Mouse (Mus musculus) midbrain, embryonic 15.5 days (tissue): Measurements from ENCODE around the gene Tcea3. TPM values are rescaled to one million over a fixed set of nuclear protein-coding genes. Genes with fewer than 3 reads are reported as not detected.
A peak's percentile ranks its signal among the peaks of the same experiment; 100 is the strongest.

ENCODE experiments used
- ATAC-seq: fragments of 200-750 bp; cut with Nextera tagmentation; replicated peaks from 2 replicates; pipeline ENCODE4 v1.8.0; 2017; ENCODE audit warnings: moderate TSS enrichment
- H3K27ac ChIP-seq: fragments of 300-500 bp; sonication (generic); 2 replicates; pipeline ENCODE4 v1.5.1; 2015; ENCODE audit warnings: mild to moderate bottlenecking, inconsistent platforms
- H3K27me3 ChIP-seq: fragments of 300-500 bp; sonication (generic); replicated peaks from 2 replicates; pipeline ENCODE4 v1.6.1; 2015; ENCODE audit warnings: inconsistent platforms
- H3K36me3 ChIP-seq: fragments of 300-500 bp; sonication (generic); replicated peaks from 2 replicates; pipeline ENCODE4 v1.6.1; 2015; ENCODE audit warnings: inconsistent platforms
- H3K4me1 ChIP-seq: fragments of 300-500 bp; sonication (generic); 2 replicates; pipeline ENCODE4 v1.6.1; 2015; ENCODE audit warnings: inconsistent platforms
- H3K4me2 ChIP-seq: fragments of 300-500 bp; sonication (generic); 2 replicates; pipeline ENCODE4 v1.6.1; 2015; ENCODE audit warnings: inconsistent platforms, mild to moderate bottlenecking, moderate library complexity
- H3K4me3 ChIP-seq: fragments of 300-500 bp; sonication (generic); 2 replicates; pipeline ENCODE4 v1.5.1; 2015; ENCODE audit warnings: mild to moderate bottlenecking, inconsistent platforms
- H3K9ac ChIP-seq: fragments of 300-500 bp; sonication (generic); 2 replicates; pipeline ENCODE4 v1.6.1; 2015; ENCODE audit warnings: mild to moderate bottlenecking, inconsistent platforms
- H3K9me3 ChIP-seq: fragments of 300-500 bp; sonication (generic); 2 replicates; pipeline ENCODE4 v1.6.1; 2016; ENCODE audit warnings: inconsistent platforms
- WGBS: fragments of 180-500 bp; shearing (Covaris S2); methylation state at CpG from one replicate; pipeline ENCODE4 v1.1.7; 2015; ENCODE audit warnings: mixed read lengths; 5-methylcytosine and 5-hydroxymethylcytosine counted together
- polyA plus RNA-seq: library from polyadenylated mRNA; unstranded; fragments of >200 nt; fragmentation: Nextera tagmentation; extraction: Ambion mirVana; gene quantifications from 2 replicates; pipeline ENCODE4 v1.2.1, GENCODE M21; 2015

The Tcea3 gene
- polyA plus RNA-seq, 1 experiment from 2014 or later = 1.8 TPM

DNA sequence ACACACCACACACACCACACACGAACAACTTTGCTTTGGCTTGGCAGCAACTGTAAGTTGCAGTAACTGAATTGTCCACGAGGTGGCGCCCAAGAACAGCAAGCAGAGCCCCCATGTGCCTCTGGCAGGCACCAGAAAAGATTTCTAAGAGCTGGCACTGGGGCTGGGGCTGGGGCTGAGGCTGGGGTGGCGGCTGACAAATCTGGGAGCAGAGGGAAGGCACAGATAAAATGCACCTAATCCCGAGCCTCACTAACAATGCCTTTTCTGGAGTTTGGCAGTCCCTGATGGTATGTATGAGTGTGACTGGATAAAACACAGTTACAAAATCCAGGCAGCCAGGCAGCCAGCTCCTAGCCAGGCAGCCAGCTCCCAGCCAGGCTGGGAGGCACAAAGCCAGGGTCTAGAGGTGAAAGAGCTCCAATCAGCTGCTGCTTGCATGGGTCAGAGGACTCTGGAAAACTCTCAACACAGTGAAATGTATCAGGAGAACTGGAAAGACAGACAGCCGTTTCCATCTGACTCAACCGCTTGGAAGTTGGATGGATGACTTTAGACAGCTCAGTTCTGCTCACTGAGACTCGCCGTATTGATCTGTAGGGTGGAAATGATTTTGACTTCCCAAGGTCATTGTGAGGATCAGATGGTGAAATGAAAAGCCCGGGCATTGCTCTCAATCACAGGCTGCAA lies 13.1 kb downstream of the Tcea3 start:
- peak; percentile 42; the same call in 1 of the 2 replicates for ATAC-seq

GRCm38 (mm10) chr4:136261912-136262311 lies 14.4 kb downstream of the Tcea3 start:
- Histone ChIP-seq H3K4me2 (no peak overlapping the region), H3K9me3 (no peaks in the 10 kb centered on the region), H3K4me3 (no peak overlapping the region), H3K27me3 (no peaks in the 10 kb centered on the region), H3K9ac (no peak overlapping the region), H3K27ac (no peak overlapping the region), H3K4me1 (peaks cover 4% of the 10 kb centered on the region; the same call in 1 of the 2 replicates), H3K36me3 (no peaks in the 10 kb centered on the region)
- 81% methylated on average over 10 of the region's 10 CpGs for WGBS
- ATAC-seq = no peak

More for the DNA sequence above, 13.1 kb downstream of the Tcea3 start:
- H3K27me3 ChIP-seq = no peaks in the 10 kb centered on the region
- H3K9ac ChIP-seq = no peak overlapping the region
- no peaks in the 10 kb centered on the region for H3K9me3 ChIP-seq
- H3K4me3 ChIP-seq = no peak overlapping the region
- 41% methylated on average over 9 of the region's 10 CpGs for WGBS
- H3K36me3 ChIP-seq = no peaks in the 10 kb centered on the region
- peaks cover 4% of the 10 kb centered on the region; the same call in 1 of the 2 replicates for H3K4me1 ChIP-seq
- H3K27ac ChIP-seq = no peak overlapping the region
- H3K4me2 ChIP-seq = 0 out of 2 replicates have a peak overlapping the region, but pooled peaks have one; percentile 3

DNA sequence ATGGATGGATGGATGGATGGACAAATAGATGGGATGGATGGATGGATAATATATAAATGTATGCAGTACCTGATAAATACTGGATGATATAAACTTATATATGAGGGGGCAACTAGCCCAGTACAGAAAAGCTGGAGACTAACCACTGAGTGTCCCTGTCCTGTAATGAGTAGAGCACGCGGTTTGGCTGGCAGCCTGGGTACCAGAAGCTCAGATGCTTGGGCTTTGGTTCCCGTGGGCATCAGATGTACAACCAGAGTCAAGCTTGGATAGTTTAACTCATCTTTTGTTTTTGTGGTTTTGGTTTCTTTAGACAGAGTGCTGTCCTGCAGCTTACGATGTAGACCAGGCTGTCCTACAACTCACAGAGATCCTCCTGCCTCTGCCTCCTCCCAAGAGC lies 16.0 kb downstream of the Tcea3 start:
- WGBS = 95% methylated on average over 4 of the region's 4 CpGs
- ATAC-seq = no peak
- no peak overlapping the region for H3K9ac ChIP-seq

GRCm38 (mm10) chr4:136266716-136267343 lies 19.3 kb downstream of the Tcea3 start:
- Histone ChIP-seq H3K27ac (no peak overlapping the region), H3K9ac (no peak overlapping the region), H3K4me3 (no peak overlapping the region), H3K4me1 (no peaks in the 10 kb centered on the region), H3K4me2 (no peak overlapping the region), H3K36me3 (no peaks in the 10 kb centered on the region), H3K9me3 (no peaks in the 10 kb centered on the region), H3K27me3 (no peaks in the 10 kb centered on the region)
- WGBS = 83% methylated on average over 9 of the region's 9 CpGs
- no peak for ATAC-seq

More for the DNA sequence above, 16.0 kb downstream of the Tcea3 start:
- H3K4me2 ChIP-seq = no peak overlapping the region
- no peaks in the 10 kb centered on the region for H3K36me3 ChIP-seq
- no peaks in the 10 kb centered on the region for H3K27me3 ChIP-seq
- no peaks in the 10 kb centered on the region for H3K9me3 ChIP-seq
- H3K4me1 ChIP-seq = peaks cover 4% of the 10 kb centered on the region; the same call in 1 of the 2 replicates
- H3K4me3 ChIP-seq = no peak overlapping the region
- H3K27ac ChIP-seq = no peak overlapping the region

DNA sequence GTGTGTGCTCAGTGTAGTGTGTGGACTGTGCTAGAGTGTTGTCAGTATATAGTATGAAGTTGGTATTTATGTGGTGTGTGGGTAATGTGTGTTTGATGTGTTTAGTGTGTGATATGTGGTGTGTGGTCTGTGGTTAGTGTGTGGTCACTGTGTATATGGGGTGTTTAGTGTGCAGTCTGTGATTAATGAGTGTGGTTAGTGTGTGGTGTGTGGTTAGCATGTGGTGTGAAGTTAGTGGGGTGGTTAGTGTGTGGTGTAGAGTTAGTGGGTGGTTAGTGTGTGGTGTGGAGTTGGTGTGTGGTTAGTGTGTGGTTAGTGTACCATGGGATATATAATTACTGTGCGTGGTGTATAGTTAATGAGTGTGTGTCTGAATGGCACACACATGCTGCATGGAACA lies 21.4 kb downstream of the Tcea3 start:
- Histone ChIP-seq H3K27me3 (no peaks in the 10 kb centered on the region), H3K9ac (no peak overlapping the region), H3K27ac (no peak overlapping the region), H3K9me3 (0 out of 2 replicates have a peak, but pooled peaks cover 2% of the 10 kb centered on the region), H3K4me2 (no peak overlapping the region), H3K4me3 (no peak overlapping the region), H3K36me3 (no peaks in the 10 kb centered on the region), H3K4me1 (no peaks in the 10 kb centered on the region)
- ATAC-seq = no peak
- WGBS = 93% methylated on average over 1 of the region's 1 CpGs

DNA sequence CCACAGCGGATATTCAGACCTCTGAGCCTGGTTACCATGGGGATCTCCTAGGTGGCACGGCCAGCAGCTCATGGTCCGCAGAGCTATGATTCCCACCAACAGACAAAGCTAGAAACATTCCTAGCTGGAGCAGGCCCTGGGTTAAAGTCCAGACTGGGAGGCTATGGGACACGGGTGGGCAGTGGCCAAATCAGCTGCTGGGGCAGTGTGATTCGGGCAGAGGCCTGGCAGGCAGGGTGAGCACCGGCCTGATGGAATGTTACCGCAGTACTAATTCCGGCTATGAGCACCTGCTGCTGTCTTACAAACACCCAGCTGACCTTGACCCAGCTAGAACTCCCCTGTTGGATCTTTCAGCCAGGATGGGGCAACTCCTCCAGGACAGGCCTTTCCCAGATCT lies 23.1 kb downstream of the Tcea3 start:
- no peak for ATAC-seq
- WGBS = 76% methylated on average over 8 of the region's 8 CpGs

GRCm38 (mm10) chr4:136281097-136281496 lies 33.6 kb downstream of the Tcea3 start:
- Histone ChIP-seq H3K4me1 (peaks cover 27% of the 10 kb centered on the region), H3K4me2 (no peak overlapping the region), H3K27me3 (no peaks in the 10 kb centered on the region)

More for the DNA sequence above, 23.1 kb downstream of the Tcea3 start:
- Histone ChIP-seq H3K4me2 (no peak overlapping the region), H3K9me3 (0 out of 2 replicates have a peak, but pooled peaks cover 3% of the 10 kb centered on the region), H3K27ac (no peak overlapping the region), H3K9ac (no peak overlapping the region), H3K4me3 (no peak overlapping the region), H3K27me3 (no peaks in the 10 kb centered on the region), H3K36me3 (no peaks in the 10 kb centered on the region), H3K4me1 (no peaks in the 10 kb centered on the region)

DNA sequence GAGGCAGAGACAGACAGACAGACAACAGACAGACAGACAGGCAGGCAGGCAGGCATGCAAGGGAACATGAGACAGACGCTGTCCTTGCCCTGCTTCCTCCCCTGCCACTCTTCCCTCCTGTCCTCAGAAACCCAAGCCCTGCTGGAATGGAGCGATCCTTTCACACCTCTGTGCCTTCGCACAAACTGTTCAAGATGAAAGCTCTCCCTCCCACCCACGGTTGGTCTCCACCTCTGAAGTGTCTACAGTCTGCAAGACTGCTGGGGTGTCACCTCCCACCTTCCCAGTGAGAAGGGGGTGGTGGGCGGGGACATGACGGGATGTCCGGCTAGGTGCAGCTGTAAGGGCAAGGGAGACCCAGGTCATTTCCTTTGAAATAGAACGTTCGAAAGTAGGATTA lies 34.1 kb downstream of the Tcea3 start:
- Histone ChIP-seq H3K36me3 (no peaks in the 10 kb centered on the region), H3K4me2 (no peak overlapping the region), H3K4me3 (no peak overlapping the region), H3K27me3 (no peaks in the 10 kb centered on the region), H3K27ac (no peak overlapping the region; the same call in 1 of the 2 replicates), H3K9ac (no peak overlapping the region), H3K9me3 (no peaks in the 10 kb centered on the region), H3K4me1 (peaks cover 31% of the 10 kb centered on the region)
- 64% methylated on average over 9 of the region's 9 CpGs for WGBS
- ATAC-seq = no peak

More at GRCm38 (mm10) chr4:136281097-136281496, 33.6 kb downstream of the Tcea3 start:
- WGBS = 83% methylated on average over 8 of the region's 8 CpGs
- Histone ChIP-seq H3K4me3 (no peak overlapping the region), H3K36me3 (no peaks in the 10 kb centered on the region), H3K9me3 (no peaks in the 10 kb centered on the region), H3K9ac (no peak overlapping the region), H3K27ac (no peak overlapping the region)
- ATAC-seq = no peak

GRCm38 (mm10) chr4:136282621-136283480 lies 35.3 kb downstream of the Tcea3 start:
- no peak overlapping the region for H3K9ac ChIP-seq
- ATAC-seq = no peak
- no peaks in the 10 kb centered on the region for H3K9me3 ChIP-seq
- peaks cover 41% of the 10 kb centered on the region for H3K4me1 ChIP-seq
- H3K4me2 ChIP-seq = no peak overlapping the region
- H3K27me3 ChIP-seq = no peaks in the 10 kb centered on the region
- H3K4me3 ChIP-seq = no peak overlapping the region
- H3K36me3 ChIP-seq = no peaks in the 10 kb centered on the region
- peak overlapping the region; percentile 92 for H3K27ac ChIP-seq
- WGBS = 9% methylated on average over 10 of the region's 10 CpGs

DNA sequence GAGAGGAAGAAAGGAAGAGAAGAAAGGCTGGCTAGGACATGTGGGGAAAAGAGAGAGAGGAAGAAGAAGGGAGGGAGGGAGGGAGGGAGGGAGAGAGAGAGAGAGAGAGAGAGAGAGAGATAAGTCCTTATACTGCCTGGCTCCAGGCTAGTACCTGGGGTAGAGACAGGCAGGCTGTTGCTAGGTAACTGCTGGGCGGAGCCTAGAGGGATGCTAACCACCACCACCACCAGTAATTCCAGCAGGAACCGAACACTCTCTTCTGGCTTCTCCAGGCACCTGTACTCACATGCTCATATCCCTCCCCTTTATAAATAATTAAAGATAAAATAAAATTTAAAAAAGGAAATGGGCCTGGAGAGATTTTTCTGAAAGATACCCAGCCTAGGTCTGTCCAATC lies 36.3 kb downstream of the Tcea3 start:
- ATAC-seq = peak; percentile 41; the same call in 1 of the 2 replicates
- 0 out of 2 replicates have a peak, but pooled peaks cover 5% of the 10 kb centered on the region for H3K36me3 ChIP-seq
- H3K9ac ChIP-seq = no peak overlapping the region
- no peaks in the 10 kb centered on the region for H3K9me3 ChIP-seq
- peak overlapping the region; percentile 87 for H3K4me2 ChIP-seq
- WGBS = 16% methylated on average over 2 of the region's 2 CpGs
- H3K27ac ChIP-seq = peak overlapping the region; percentile 92
- H3K4me1 ChIP-seq = peaks cover 41% of the 10 kb centered on the region
- peaks cover under 1% of the 10 kb centered on the region; the same call in 1 of the 2 replicates for H3K27me3 ChIP-seq
- 0 out of 2 replicates have a peak overlapping the region, but pooled peaks have one; percentile 75 for H3K4me3 ChIP-seq

DNA sequence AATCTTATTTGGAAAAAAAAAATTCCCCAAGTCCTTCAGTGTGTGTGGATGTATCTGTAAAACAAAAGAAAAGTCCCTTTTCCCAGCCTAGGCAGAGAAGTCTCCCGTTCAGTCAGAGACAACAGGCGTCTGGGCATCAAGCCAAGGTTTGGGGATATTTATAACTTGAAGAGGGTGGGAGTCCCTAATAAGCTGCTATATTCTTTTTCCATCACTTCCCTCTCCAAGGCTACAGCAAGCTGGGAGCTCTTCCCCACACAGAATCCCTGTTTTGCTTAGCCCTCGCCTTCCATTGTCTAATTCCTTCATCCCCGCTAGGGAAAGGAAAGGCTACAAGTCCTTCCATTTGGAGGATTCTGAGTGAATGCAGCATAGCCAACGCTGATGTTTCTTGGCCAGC lies 36.9 kb downstream of the Tcea3 start, which contains the start of gene Zfp46:
Gene Zfp46, plus strand, starts transcription at position 229 of the 400 bp plus-strand sequence.
- 16% methylated on average over 5 of the region's 5 CpGs for WGBS
- H3K4me3 ChIP-seq = peak within 1 kb of the TSS; percentile 75
- peaks cover 41% of the 10 kb centered on the region for H3K4me1 ChIP-seq
- peaks cover 5% of the 10 kb centered on the region; the same call in 1 of the 2 replicates for H3K27me3 ChIP-seq
- 0 out of 2 replicates have a peak, but pooled peaks have one; percentile 7 for ATAC-seq
- H3K4me2 ChIP-seq = peak within 1 kb of the TSS; percentile 87
- H3K9ac ChIP-seq = peak within 1 kb of the TSS; percentile 46
- peak within 1 kb of the TSS; percentile 92 for H3K27ac ChIP-seq
- no peaks in the 10 kb centered on the region for H3K9me3 ChIP-seq
- H3K36me3 ChIP-seq = peaks cover 9% of the 10 kb centered on the region; the same call in 1 of the 2 replicates
